8 mouse cellular contexts compared by ENCODE assay signal in genomic region chr4:132796196-132796886, GRCm38 (mm10). TPM values are rescaled to one million over a fixed set of nuclear protein-coding genes. Genes with fewer than 3 reads are reported as not detected.
DNase-seq lines count a peak whose midpoint lies in the region; ATAC-seq and TF ChIP-seq lines count a peak whose summit lies in the region.

Gene Themis2, minus strand, starts transcription at chr4:132796387.

- peak within 1 kb of the TSS; percentile 65 to 91 for H3K4me3 ChIP-seq in MEL (ENCODE audit: control insufficient read depth in 1 of 2, insufficient read depth in 1 of 2, low read depth in 2 of 2, low read length in 2 of 2)
- peak within 1 kb of the TSS; percentile 28 for H3K4me3 ChIP-seq in forebrain, embryonic 16.5 days (replicated peaks; ENCODE audit: low read length)
- peak within 1 kb of the TSS; percentile 47 for H3K4me3 ChIP-seq in hindbrain, embryonic 10.5 days

- peak; percentile 89 for DNase-seq in MEL (ENCODE audit: low read depth, low spot score)
- peak; percentile 53 for DNase-seq in brain, embryonic 14.5 days (ENCODE audit: low read depth)
- DNase-seq in hindbrain, embryonic 10.5 days (ENCODE audit: low spot score): peak; percentile 71
- peak; percentile 44 to 57 for DNase-seq in layer of hippocampus, postnatal 10 days (ENCODE audit: low spot score in 2 of 2)
- peak; percentile 25 for DNase-seq in right cerebral cortex, postnatal 4 days
- peak; percentile 63 for DNase-seq in yolk sac, embryonic 10.5 days (ENCODE audit: low spot score)

- H3K27me3 ChIP-seq in MEL (ENCODE audit: control insufficient read depth in 1 of 2, insufficient read depth in 2 of 2, low read length in 2 of 2): no peaks in the 10 kb centered on the region
- H3K27me3 ChIP-seq in forebrain, embryonic 16.5 days (replicated peaks; ENCODE audit: control insufficient read depth, insufficient read depth, low read length): peaks cover 10% of the 10 kb centered on the region
- peaks cover 36% of the 10 kb centered on the region for H3K27me3 ChIP-seq in hindbrain, embryonic 10.5 days (ENCODE audit: insufficient read depth, poor library complexity, severe bottlenecking)

- H3K9ac ChIP-seq in MEL (ENCODE audit: control insufficient read depth, low read depth, low read length, poor library complexity, severe bottlenecking): peak within 1 kb of the TSS; percentile 48
- 0 out of 2 replicates have a peak within 1 kb of the TSS, but pooled peaks have one; percentile 29 for H3K9ac ChIP-seq in forebrain, embryonic 16.5 days (replicated peaks; ENCODE audit: low read depth, low read length)

- WGBS in forebrain, embryonic 16.5 days: 2% methylated on average over 21 of the region's 21 CpGs
- 2% methylated on average over 21 of the region's 21 CpGs for WGBS in hindbrain, embryonic 10.5 days

- TF ChIP-seq EP300 in MEL (IDR thresholded peaks at IDR 0.05; ENCODE audit: low read depth in 1 of 2, low read length in 2 of 2): peak in 1 of 2 experiments; percentile 7; a peak in 1 of 4 replicates

- no peak for TF ChIP-seq RAD21 in MEL (IDR thresholded peaks at IDR 0.05; ENCODE audit: low read depth, low read length)

- no peaks in the 10 kb centered on the region for H3K79me2 ChIP-seq in MEL (ENCODE audit: control insufficient read depth, insufficient read depth, low read length, poor library complexity)

- 0 out of 2 replicates have a peak within 1 kb of the TSS, but pooled peaks have one; percentile 4 for H3K27ac ChIP-seq in MEL (ENCODE audit: control insufficient read depth, low read depth, low read length)
- H3K27ac ChIP-seq in forebrain, embryonic 16.5 days (ENCODE audit: low read length): no peak within 1 kb of the TSS
- H3K27ac ChIP-seq in hindbrain, embryonic 10.5 days: peak within 1 kb of the TSS; percentile 1; the same call in 1 of the 2 replicates

- peak in 1 of 2 experiments; percentile 53; a peak in 1 of 4 replicates for TF ChIP-seq POLR2A in MEL (IDR thresholded peaks at IDR 0.05; ENCODE audit: control insufficient read depth in 1 of 2, insufficient read depth in 1 of 2, low read depth in 1 of 2, low read length in 2 of 2, poor library complexity in 1 of 2)
- no peak for TF ChIP-seq POLR2A in brain, embryonic 14.5 days (IDR thresholded peaks at IDR 0.05; ENCODE audit: borderline replicate concordance, extremely low read depth, insufficient read depth, insufficient read length, poor library complexity, severe bottlenecking)

- TF ChIP-seq CTCF in MEL (IDR thresholded peaks at IDR 0.05 in 2 of 3, conservative IDR thresholded peaks at IDR 0.05 in 1 of 3; ENCODE audit: control insufficient read depth in 1 of 3, insufficient read depth in 1 of 3, low read depth in 2 of 3, low read length in 3 of 3, poor library complexity in 1 of 3, severe bottlenecking in 1 of 3): no peak
- TF ChIP-seq CTCF in brain, embryonic 14.5 days (IDR thresholded peaks at IDR 0.05; ENCODE audit: borderline replicate concordance, extremely low read depth, insufficient read depth, insufficient read length): no peak

- peaks cover 8 to 41% of the 10 kb centered on the region in 2 experiments; a peak in 3 of 4 replicates for H3K4me1 ChIP-seq in MEL (ENCODE audit: control insufficient read depth in 1 of 2, insufficient read depth in 2 of 2, low read length in 2 of 2)
- H3K4me1 ChIP-seq in forebrain, embryonic 16.5 days (replicated peaks; ENCODE audit: control insufficient read depth, insufficient read depth, low read length): peaks cover 7% of the 10 kb centered on the region
- H3K4me1 ChIP-seq in hindbrain, embryonic 10.5 days (replicated peaks): peaks cover 25% of the 10 kb centered on the region

- ATAC-seq in forebrain, embryonic 16.5 days: no peak
- ATAC-seq in megakaryocyte progenitor cell, adult 5-6 weeks (replicated peaks; ENCODE audit: poor library complexity): peak; percentile 70

- H3K36me3 ChIP-seq in MEL (ENCODE audit: control insufficient read depth in 1 of 2, insufficient read depth in 2 of 2, low read length in 2 of 2): peaks cover 0 to 9% of the 10 kb centered on the region in 2 experiments; a peak in 2 of 4 replicates
- no peaks in the 10 kb centered on the region for H3K36me3 ChIP-seq in forebrain, embryonic 16.5 days (ENCODE audit: control insufficient read depth, insufficient read depth)
- no peaks in the 10 kb centered on the region for H3K36me3 ChIP-seq in hindbrain, embryonic 10.5 days

- H3K9me3 ChIP-seq in MEL (replicated peaks; ENCODE audit: insufficient read depth, low read length): no peaks in the 10 kb centered on the region
- H3K9me3 ChIP-seq in forebrain, embryonic 16.5 days (ENCODE audit: control insufficient read depth, low read length): no peaks in the 10 kb centered on the region
- no peaks in the 10 kb centered on the region for H3K9me3 ChIP-seq in hindbrain, embryonic 10.5 days

- peak within 1 kb of the TSS; percentile 50 for H3K4me2 ChIP-seq in forebrain, embryonic 16.5 days (ENCODE audit: low read length)

TF ChIP-seq in MEL, 35 proteins besides CTCF, POLR2A, EP300 and RAD21:
- 0 out of 2 replicates have a peak, but pooled peaks have one; percentile 20 for TF ChIP-seq GATA1 (IDR thresholded peaks at IDR 0.05; ENCODE audit: low read depth, low read length)
- no peak for TF ChIP-seq MEF2A (IDR thresholded peaks at IDR 0.05; ENCODE audit: extremely low read depth, insufficient replicate concordance, low read depth, low read length, poor library complexity, severe bottlenecking)
- no peak for TF ChIP-seq ZKSCAN1 (IDR thresholded peaks at IDR 0.05; ENCODE audit: low read depth, low read length)
- TF ChIP-seq USF1 (IDR thresholded peaks at IDR 0.05; ENCODE audit: low read depth, low read length): no peak
- no peak for TF ChIP-seq TCF12 (IDR thresholded peaks at IDR 0.05; ENCODE audit: low read depth, low read length)
- no peak for TF ChIP-seq CHD1 (IDR thresholded peaks at IDR 0.05; ENCODE audit: low read depth, low read length)
- TF ChIP-seq E2F4 (IDR thresholded peaks at IDR 0.05; ENCODE audit: borderline replicate concordance, low read depth, low read length): no peak
- TF ChIP-seq ELF1 (IDR thresholded peaks at IDR 0.05; ENCODE audit: low read depth, low read length): 0 out of 2 replicates have a peak, but pooled peaks have one; percentile 40
- no peak for TF ChIP-seq ETS1 (IDR thresholded peaks at IDR 0.05; ENCODE audit: low read depth, low read length)
- TF ChIP-seq HCFC1 (IDR thresholded peaks at IDR 0.05; ENCODE audit: low read depth, low read length): no peak
- TF ChIP-seq TAL1 (IDR thresholded peaks at IDR 0.05; ENCODE audit: low read length): no peak
- TF ChIP-seq NELFE (IDR thresholded peaks at IDR 0.05; ENCODE audit: low read depth, low read length): peak; percentile 34; the same call in 1 of the 2 replicates
- TF ChIP-seq POLR2AphosphoS5 (IDR thresholded peaks at IDR 0.05; ENCODE audit: borderline replicate concordance, low read depth, low read length): no peak
- 0 out of 2 replicates have a peak, but pooled peaks have one; percentile 29 for TF ChIP-seq TBP (IDR thresholded peaks at IDR 0.05; ENCODE audit: low read depth, low read length)

RNA-seq across cellular contexts. Expression of gene Themis2, which starts in this region (rescaled TPM):
- 1.0 and 1.1 TPM in 2 replicates for total RNA-seq in MEL (2012; rRNA removed)
- polyA plus RNA-seq in MEL (2012; ENCODE audit: insufficient read depth in 1 of 2, insufficient read length in 2 of 2, low read depth in 1 of 2, low replicate concordance in 2 of 2, missing spikeins in 1 of 2): 1 to 10 TPM in 1 of 2 experiments, not detected in 1; 2.6 TPM
- polyA plus RNA-seq in brain, embryonic 14.5 days (2012; rRNA removed): 0.38 and 0.90 TPM in 2 replicates
- 0.18 and 0.37 TPM in 2 replicates for polyA plus RNA-seq in forebrain, embryonic 16.5 days (2015; fragmentation: Nextera tagmentation; extraction: Ambion mirVana)
- 1.00 and 1.2 TPM in 2 replicates for polyA plus RNA-seq in hindbrain, embryonic 10.5 days (2016; fragmentation: Nextera tagmentation; extraction: Ambion mirVana)
- total RNA-seq in layer of hippocampus, postnatal 10 days (2021): under 1 TPM; 0.71 to 0.87 TPM
- total RNA-seq in megakaryocyte progenitor cell, adult 5-6 weeks (2015): 27.5 and 35.0 TPM in 2 replicates
- total RNA-seq in megakaryocyte progenitor cell, adult 5-6 weeks (2017): 18.9 and 23.6 TPM in 2 replicates

Comparison
In these comparisons a context has a peak if more than half of its experiments do, and no peak if none do; other contexts are left out.
1. Peak in DNase-seq in brain, embryonic 14.5 days; RNA of the gene not detected or under 1 TPM.
2. Peak in DNase-seq in layer of hippocampus, postnatal 10 days; RNA of the gene not detected or under 1 TPM.
3. DNase-seq: peak in every context shown above with its lines; median percentile 89 in MEL; 71 in hindbrain, embryonic 10.5 days; 63 in yolk sac, embryonic 10.5 days; 53 in brain, embryonic 14.5 days; 50 in layer of hippocampus, postnatal 10 days; 25 in right cerebral cortex, postnatal 4 days.
4. H3K4me3 ChIP-seq: peak in every context shown above with its lines; median percentile 78 in MEL; 47 in hindbrain, embryonic 10.5 days; 28 in forebrain, embryonic 16.5 days.